Mouse (Mus musculus) thymus, adult 2 months (tissue): ENCODE measurements around the gene Rab7. TPM values are rescaled to one million over a fixed set of nuclear protein-coding genes. Genes with fewer than 3 reads are reported as not detected.
"Not testable (repeated sequence)": the region's sequence is repeated elsewhere in the genome, so short reads cannot be mapped to it uniquely, and the experiment has no call there.

Source experiments
- DNase-seq: peaks from one replicate; pipeline ENCODE4 v3.0.0; 2021
- H3K27ac ChIP-seq: fragments of 200-500 bp; 2 replicates; pipeline ENCODE4 v1.5.1; 2012; ENCODE audit warnings: low read length, control low read depth; ENCODE audit not compliant: control insufficient read depth, insufficient read depth
- H3K27me3 ChIP-seq: fragments of 200-500 bp; 2 replicates; pipeline ENCODE4 v1.6.1; 2012; ENCODE audit warnings: mild to moderate bottlenecking, low read length, moderate library complexity, mixed read lengths; ENCODE audit not compliant: control insufficient read depth, insufficient read depth
- H3K36me3 ChIP-seq: fragments of 200-500 bp; 2 replicates; pipeline ENCODE4 v1.6.1; 2012; ENCODE audit warnings: mild to moderate bottlenecking, low read length, moderate library complexity; ENCODE audit not compliant: control insufficient read depth, insufficient read depth
- H3K4me1 ChIP-seq: fragments of 200-500 bp; replicated peaks from 2 replicates; pipeline ENCODE4 v1.6.1; 2012; ENCODE audit warnings: low read length; ENCODE audit not compliant: control insufficient read depth, insufficient read depth
- H3K4me3 ChIP-seq: fragments of 200-500 bp; 2 replicates; pipeline ENCODE4 v1.5.1; 2012; ENCODE audit warnings: mild to moderate bottlenecking, low read length, control low read depth, moderate library complexity; ENCODE audit not compliant: control insufficient read depth, insufficient read depth
- CTCF ChIP-seq: fragments of 200-500 bp; IDR thresholded peaks from 2 replicates; pipeline ENCODE4 v1.5.1; 2012; ENCODE audit warnings: mild to moderate bottlenecking, control low read depth, low read length, moderate library complexity, borderline replicate concordance; ENCODE audit not compliant: control insufficient read depth, poor library complexity, insufficient read depth; ENCODE audit errors: extremely low read depth
- POLR2A ChIP-seq: fragments of 200-500 bp; IDR thresholded peaks from 2 replicates; pipeline ENCODE4 v1.6.1; 2012; ENCODE audit warnings: mild to moderate bottlenecking, low read length, control low read depth, moderate library complexity; ENCODE audit not compliant: control insufficient read depth, poor library complexity, insufficient read depth; ENCODE audit errors: extremely low read depth
- WGBS: fragments of 180-500 bp; shearing (Covaris S2); methylation state at CpG from one replicate; pipeline ENCODE4 v1.1.7; 2018; 5-methylcytosine and 5-hydroxymethylcytosine counted together
- polyA plus RNA-seq: library from polyadenylated mRNA; depleted of rRNA; stranded (reverse); fragments of >200 nt; gene quantifications from 2 replicates; pipeline ENCODE4 v1.2.3, GENCODE M21; 2012

Gene Rab7
- polyA plus RNA-seq, 1 experiment = 148 TPM

GRCm38 (mm10) chr6:88019154-88019553 lies 25.9 kb downstream of the Rab7 start:
- WGBS = 91% methylated on average over 2 of the region's 2 CpGs

DNA sequence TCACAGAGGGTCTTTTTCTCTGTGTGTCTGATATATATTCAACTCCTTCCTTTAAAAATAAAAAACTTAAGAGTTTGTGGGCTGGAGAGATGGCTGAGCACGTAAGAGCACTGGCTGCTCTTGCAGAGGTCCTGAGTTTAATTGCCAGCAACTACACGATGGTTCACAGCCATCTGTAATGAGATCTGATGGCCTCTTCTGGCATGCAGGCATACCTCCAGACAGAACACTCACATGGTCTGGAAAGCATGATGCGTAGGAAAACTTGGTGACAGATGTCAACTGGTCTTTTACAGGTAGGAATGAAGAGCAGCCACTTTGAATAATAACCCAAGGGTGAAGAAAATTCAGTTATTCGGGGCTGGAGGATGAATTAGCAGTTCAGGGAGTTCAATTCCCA lies 27.2 kb downstream of the Rab7 start:
- TF ChIP-seq CTCF (no peak), POLR2A (no peak)
- 90% methylated on average over 4 of the region's 4 CpGs for WGBS
- Histone ChIP-seq H3K36me3 (no peaks in the 10 kb centered on the region; the same call in 1 of the 2 replicates), H3K27ac (no peak overlapping the region), H3K4me3 (no peak overlapping the region), H3K4me1 (0 out of 2 replicates have a peak, but pooled peaks cover 3% of the 10 kb centered on the region), H3K27me3 (no peaks in the 10 kb centered on the region)
- no peak for DNase-seq

More at GRCm38 (mm10) chr6:88019154-88019553, 25.9 kb downstream of the Rab7 start:
- no peaks in the 10 kb centered on the region for H3K27me3 ChIP-seq
- no peak for DNase-seq
- H3K4me1 ChIP-seq = 0 out of 2 replicates have a peak, but pooled peaks cover 3% of the 10 kb centered on the region
- TF ChIP-seq POLR2A (no peak), CTCF (no peak)
- H3K36me3 ChIP-seq = peaks cover 5% of the 10 kb centered on the region; the same call in 1 of the 2 replicates
- no peak overlapping the region for H3K27ac ChIP-seq
- no peak overlapping the region for H3K4me3 ChIP-seq

DNA sequence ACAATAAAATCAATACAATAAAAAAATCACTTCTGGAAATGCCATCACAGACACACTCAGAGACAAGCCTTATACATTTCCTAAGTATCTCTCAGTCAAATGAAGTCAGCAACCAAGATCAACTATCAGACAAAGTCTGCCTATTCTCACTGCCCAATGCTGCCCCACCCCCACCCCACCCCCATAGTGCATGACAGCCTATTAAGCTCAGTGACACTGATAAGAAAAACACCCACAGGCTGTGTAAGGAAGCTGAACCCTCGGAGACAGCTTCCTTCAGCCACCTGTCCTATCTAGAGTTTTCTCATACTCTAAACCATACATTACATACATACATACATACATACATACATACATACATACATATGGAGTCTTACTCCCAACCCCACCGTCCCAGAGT lies 29.3 kb downstream of the Rab7 start:
- Histone ChIP-seq H3K27ac (no peak overlapping the region), H3K27me3 (no peaks in the 10 kb centered on the region), H3K4me1 (0 out of 2 replicates have a peak, but pooled peaks cover 3% of the 10 kb centered on the region), H3K36me3 (peaks cover 2% of the 10 kb centered on the region), H3K4me3 (no peak overlapping the region)
- no peak for TF ChIP-seq CTCF
- no peak for TF ChIP-seq POLR2A
- DNase-seq = no peak
- 80% methylated on average over 2 of the region's 2 CpGs for WGBS

GRCm38 (mm10) chr6:88013456-88013855 lies 31.6 kb downstream of the Rab7 start:
- Histone ChIP-seq H3K4me3 (no peak overlapping the region), H3K27ac (no peak overlapping the region), H3K4me1 (0 out of 2 replicates have a peak, but pooled peaks cover 3% of the 10 kb centered on the region), H3K36me3 (peaks cover 17% of the 10 kb centered on the region), H3K27me3 (no peaks in the 10 kb centered on the region)
- 94% methylated on average over 4 of the region's 4 CpGs for WGBS
- no peak for DNase-seq
- TF ChIP-seq POLR2A = no peak
- no peak for TF ChIP-seq CTCF

DNA sequence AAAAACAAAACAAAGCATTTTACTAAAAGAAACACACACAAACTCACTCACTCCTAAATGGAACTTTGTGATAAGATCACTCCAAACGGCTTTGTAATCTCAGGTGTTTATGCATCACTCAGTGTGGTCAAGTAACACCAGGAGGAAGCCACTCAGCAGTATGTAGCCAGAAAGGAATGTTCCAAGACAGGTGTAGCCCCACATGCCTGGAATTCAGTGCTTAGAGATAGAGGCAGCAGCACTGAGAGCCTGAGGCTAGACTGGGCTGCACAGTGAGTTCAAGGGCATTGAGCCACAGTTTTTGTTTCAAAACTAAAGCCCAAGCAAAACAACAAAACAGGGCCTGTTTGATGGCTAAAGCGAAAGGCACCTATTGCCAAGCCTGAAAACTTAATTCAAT lies 32.5 kb downstream of the Rab7 start:
- peaks cover 17% of the 10 kb centered on the region for H3K36me3 ChIP-seq
- no peaks in the 10 kb centered on the region for H3K27me3 ChIP-seq
- no peak overlapping the region for H3K27ac ChIP-seq
- TF ChIP-seq CTCF (no peak), POLR2A (no peak)
- H3K4me3 ChIP-seq = no peak overlapping the region
- 78% methylated on average over 2 of the region's 2 CpGs for WGBS
- DNase-seq = no peak
- 0 out of 2 replicates have a peak, but pooled peaks cover 3% of the 10 kb centered on the region for H3K4me1 ChIP-seq

- peaks cover 28% of the 10 kb centered on the region for H3K36me3 ChIP-seq
- DNase-seq = peak; percentile 19
- WGBS = 65% methylated on average over 1 of the region's 1 CpGs
- not testable (repeated sequence) for H3K4me3 ChIP-seq, H3K27me3 ChIP-seq, H3K4me1 ChIP-seq, H3K27ac ChIP-seq
These were observed 34.0 kb downstream of the Rab7 start for GRCm38 (mm10) chr6:88011106-88011505.

- no peak overlapping the region for H3K27ac ChIP-seq
- no peak for DNase-seq
- H3K4me3 ChIP-seq = no peak overlapping the region
- no peaks in the 10 kb centered on the region for H3K27me3 ChIP-seq
- no peaks in the 10 kb centered on the region for H3K4me1 ChIP-seq
- peaks cover 36% of the 10 kb centered on the region for H3K36me3 ChIP-seq
- WGBS = 91% methylated on average over 4 of the region's 4 CpGs
- no peak for TF ChIP-seq CTCF
- no peak for TF ChIP-seq POLR2A
These were observed 35.9 kb downstream of the Rab7 start for GRCm38 (mm10) chr6:88009209-88009608.

GRCm38 (mm10) chr6:88004773-88005172 lies 40.3 kb downstream of the Rab7 start:
- H3K36me3 ChIP-seq = peaks cover 65% of the 10 kb centered on the region
- H3K4me3 ChIP-seq, H3K27me3 ChIP-seq, DNase-seq, H3K27ac ChIP-seq, H3K4me1 ChIP-seq: not testable (repeated sequence)
- 93% methylated on average over 14 of the region's 14 CpGs for WGBS
